Mouse (Mus musculus): ENCODE measurements at regions not wholly inside any gene's neighbourhood (a gene's known extent, or its start where the extent isn't known, plus 50 kb on each side); places are given as distances from the start of the nearest gene placed in this dataset.

DNA sequence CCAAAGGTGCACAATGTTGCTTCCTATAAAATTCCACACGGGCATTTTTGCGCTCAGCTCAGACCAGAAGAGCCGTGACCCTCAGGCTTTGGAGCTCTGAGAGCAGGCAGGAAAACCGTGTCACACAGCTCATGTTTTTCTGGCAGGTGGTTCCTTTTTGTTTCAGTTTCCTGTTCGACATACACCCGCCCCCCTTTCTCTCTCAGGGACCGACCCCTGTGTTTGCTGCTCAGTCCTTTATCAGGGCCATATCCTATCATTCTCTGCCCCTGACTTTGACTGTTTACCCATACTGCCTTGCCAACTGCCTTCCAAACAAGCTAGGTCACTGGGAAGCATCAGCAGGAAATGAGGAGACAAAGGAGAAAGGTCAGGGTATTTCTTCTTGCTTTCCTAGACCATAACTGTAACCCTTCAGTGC is 475.5 kb upstream of the Smim15 start:
- Histone ChIP-seq H3K9ac (ENCODE audit: insufficient read depth, low read depth, low read length, poor library complexity, severe bottlenecking) (no peak overlapping the region), H3K36me3 (ENCODE audit: control insufficient read depth, insufficient read depth, low read length, poor library complexity, severe bottlenecking) (no peaks in the 10 kb centered on the region), H3K27ac (ENCODE audit: insufficient read depth, low read depth, low read length, poor library complexity, severe bottlenecking) (no peak overlapping the region), H3K9me3 (ENCODE audit: control insufficient read depth, insufficient read depth, low read depth, low read length) (no peaks in the 10 kb centered on the region), H3K4me1 (ENCODE audit: control insufficient read depth in 2 of 2, insufficient read depth in 2 of 2, low read length in 2 of 2, poor library complexity in 1 of 2) (no peaks in the 10 kb centered on the region), H3K4me3 (ENCODE audit: insufficient read depth in 1 of 2, low read depth in 1 of 2, low read length in 2 of 2, poor library complexity in 1 of 2, severe bottlenecking in 1 of 2) (no peak overlapping the region)
- no peak for TF ChIP-seq CHD2 (IDR thresholded peaks at IDR 0.05; ENCODE audit: low read depth, low read length)
- TF ChIP-seq ZC3H11A (IDR thresholded peaks at IDR 0.05; ENCODE audit: borderline replicate concordance, low read depth, low read length) = no peak
- no peak for TF ChIP-seq ZNF384 (IDR thresholded peaks at IDR 0.05; ENCODE audit: low read depth, low read length)
- no peak for TF ChIP-seq HCFC1 (IDR thresholded peaks at IDR 0.05; ENCODE audit: borderline replicate concordance, insufficient read depth, low read length)
- no peak for TF ChIP-seq MAFK (IDR thresholded peaks at IDR 0.05; ENCODE audit: insufficient read depth, low read depth, low read length)
- in situ Hi-C loops (cut with MboI; ENCODE audit: low sequenced_read_pairs in 2 of 2, unreplicated experiment in 2 of 2) = no loop called here
- no peak for DNase-seq (ENCODE audit: low read depth, low spot score)

DNA sequence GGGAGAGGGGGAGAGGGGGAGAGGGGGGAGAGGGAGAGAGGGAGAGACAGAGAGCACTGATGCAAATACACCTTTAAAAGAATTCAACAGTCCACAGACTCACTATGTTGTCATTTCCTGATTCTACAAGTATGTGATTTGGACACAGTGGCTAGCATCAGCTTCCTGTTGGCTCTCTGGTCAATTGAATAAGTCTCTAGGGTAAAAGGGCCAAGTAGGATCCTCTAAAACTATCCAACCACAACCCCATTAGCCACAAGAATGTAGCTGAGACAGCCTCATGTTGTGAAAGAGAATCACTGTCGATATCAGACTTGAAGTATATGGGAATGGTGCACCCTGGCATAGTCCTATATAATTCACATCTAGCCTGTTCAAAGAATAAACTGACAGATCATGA is 481.8 kb upstream of the Smim15 start:
- Histone ChIP-seq H3K27ac (ENCODE audit: insufficient read depth, low read depth, low read length, poor library complexity, severe bottlenecking) (no peak overlapping the region), H3K9me3 (ENCODE audit: control insufficient read depth, insufficient read depth, low read depth, low read length) (no peaks in the 10 kb centered on the region), H3K4me3 (ENCODE audit: insufficient read depth in 1 of 2, low read depth in 1 of 2, low read length in 2 of 2, poor library complexity in 1 of 2, severe bottlenecking in 1 of 2) (no peak overlapping the region), H3K36me3 (ENCODE audit: control insufficient read depth, insufficient read depth, low read length, poor library complexity, severe bottlenecking) (no peaks in the 10 kb centered on the region), H3K9ac (ENCODE audit: insufficient read depth, low read depth, low read length, poor library complexity, severe bottlenecking) (no peak overlapping the region), H3K4me1 (ENCODE audit: control insufficient read depth in 2 of 2, insufficient read depth in 2 of 2, low read length in 2 of 2, poor library complexity in 1 of 2) (no peaks in the 10 kb centered on the region)
- in situ Hi-C loops (cut with MboI; ENCODE audit: low sequenced_read_pairs in 2 of 2, unreplicated experiment in 2 of 2) = no loop called here
- DNase-seq (ENCODE audit: low read depth, low spot score) = no peak
- TF ChIP-seq HCFC1 (IDR thresholded peaks at IDR 0.05; ENCODE audit: borderline replicate concordance, insufficient read depth, low read length) (no peak), ZNF384 (IDR thresholded peaks at IDR 0.05; ENCODE audit: low read depth, low read length) (no peak), CHD2 (IDR thresholded peaks at IDR 0.05; ENCODE audit: low read depth, low read length) (no peak), ZC3H11A (IDR thresholded peaks at IDR 0.05; ENCODE audit: borderline replicate concordance, low read depth, low read length) (no peak), MAFK (IDR thresholded peaks at IDR 0.05; ENCODE audit: insufficient read depth, low read depth, low read length) (no peak)

DNA sequence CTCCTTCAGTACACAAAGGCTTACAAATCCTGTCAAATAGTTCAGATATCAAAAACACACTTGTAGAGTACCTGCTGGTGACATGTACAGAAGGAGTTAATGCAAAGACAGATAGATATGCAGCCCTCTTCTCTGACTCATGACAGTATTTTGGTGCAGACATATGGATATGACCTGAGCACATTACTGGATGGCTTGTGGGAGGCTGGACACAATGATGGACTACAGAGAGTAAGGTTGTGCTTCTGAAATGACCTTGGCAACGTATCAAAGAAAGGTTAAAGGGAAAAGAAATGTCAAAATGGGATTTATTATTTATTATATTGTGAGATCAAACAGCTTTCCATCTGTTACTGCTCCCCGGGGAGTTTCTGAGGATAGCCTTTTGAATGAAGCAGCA is 482.7 kb upstream of the Smim15 start:
- no peak overlapping the region for H3K4me3 ChIP-seq (ENCODE audit: insufficient read depth in 1 of 2, low read depth in 1 of 2, low read length in 2 of 2, poor library complexity in 1 of 2, severe bottlenecking in 1 of 2)
- no peaks in the 10 kb centered on the region for H3K4me1 ChIP-seq (ENCODE audit: control insufficient read depth in 2 of 2, insufficient read depth in 2 of 2, low read length in 2 of 2, poor library complexity in 1 of 2)
- no peaks in the 10 kb centered on the region for H3K9me3 ChIP-seq (ENCODE audit: control insufficient read depth, insufficient read depth, low read depth, low read length)
- H3K9ac ChIP-seq (ENCODE audit: insufficient read depth, low read depth, low read length, poor library complexity, severe bottlenecking) = no peak overlapping the region
- DNase-seq (ENCODE audit: low read depth, low spot score) = no peak
- TF ChIP-seq ZC3H11A (IDR thresholded peaks at IDR 0.05; ENCODE audit: borderline replicate concordance, low read depth, low read length) = no peak
- no peak for TF ChIP-seq CHD2 (IDR thresholded peaks at IDR 0.05; ENCODE audit: low read depth, low read length)
- TF ChIP-seq MAFK (IDR thresholded peaks at IDR 0.05; ENCODE audit: insufficient read depth, low read depth, low read length) = no peak
- no peak for TF ChIP-seq ZNF384 (IDR thresholded peaks at IDR 0.05; ENCODE audit: low read depth, low read length)
- TF ChIP-seq HCFC1 (IDR thresholded peaks at IDR 0.05; ENCODE audit: borderline replicate concordance, insufficient read depth, low read length) = no peak
- no peaks in the 10 kb centered on the region for H3K36me3 ChIP-seq (ENCODE audit: control insufficient read depth, insufficient read depth, low read length, poor library complexity, severe bottlenecking)
- in situ Hi-C loops (cut with MboI; ENCODE audit: low sequenced_read_pairs in 2 of 2, unreplicated experiment in 2 of 2) = no loop called here
- H3K27ac ChIP-seq (ENCODE audit: insufficient read depth, low read depth, low read length, poor library complexity, severe bottlenecking) = no peak overlapping the region

DNA sequence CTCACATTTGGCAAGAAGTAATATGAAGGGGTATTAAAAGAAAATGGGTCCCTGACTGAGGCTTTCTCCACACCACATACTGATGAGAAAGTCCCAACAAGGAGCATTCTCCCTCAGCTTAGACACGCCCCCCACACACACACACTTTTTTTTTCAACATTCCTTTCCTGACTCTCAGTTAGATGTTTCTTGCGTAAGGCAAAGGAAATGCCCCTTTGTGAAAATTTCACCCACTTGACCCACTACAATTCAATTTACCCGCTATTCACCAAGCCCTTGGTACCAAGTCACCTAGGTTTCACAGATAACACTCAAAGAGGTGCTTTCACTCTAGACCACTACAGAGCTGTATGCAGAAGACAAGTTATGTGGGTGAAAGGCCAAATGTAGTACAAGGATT is 488.3 kb upstream of the Smim15 start:
- Histone ChIP-seq H3K4me3 (ENCODE audit: insufficient read depth in 1 of 2, low read depth in 1 of 2, low read length in 2 of 2, poor library complexity in 1 of 2, severe bottlenecking in 1 of 2) (no peak overlapping the region), H3K9ac (ENCODE audit: insufficient read depth, low read depth, low read length, poor library complexity, severe bottlenecking) (no peak overlapping the region), H3K36me3 (ENCODE audit: control insufficient read depth, insufficient read depth, low read length, poor library complexity, severe bottlenecking) (no peaks in the 10 kb centered on the region), H3K27ac (ENCODE audit: insufficient read depth, low read depth, low read length, poor library complexity, severe bottlenecking) (no peak overlapping the region), H3K4me1 (ENCODE audit: control insufficient read depth in 2 of 2, insufficient read depth in 2 of 2, low read length in 2 of 2, poor library complexity in 1 of 2) (no peaks in the 10 kb centered on the region), H3K9me3 (ENCODE audit: control insufficient read depth, insufficient read depth, low read depth, low read length) (no peaks in the 10 kb centered on the region)
- no peak for DNase-seq (ENCODE audit: low read depth, low spot score)
- TF ChIP-seq ZC3H11A (IDR thresholded peaks at IDR 0.05; ENCODE audit: borderline replicate concordance, low read depth, low read length) = no peak
- TF ChIP-seq MAFK (IDR thresholded peaks at IDR 0.05; ENCODE audit: insufficient read depth, low read depth, low read length) = no peak
- no peak for TF ChIP-seq ZNF384 (IDR thresholded peaks at IDR 0.05; ENCODE audit: low read depth, low read length)
- TF ChIP-seq CHD2 (IDR thresholded peaks at IDR 0.05; ENCODE audit: low read depth, low read length) = no peak
- no peak for TF ChIP-seq HCFC1 (IDR thresholded peaks at IDR 0.05; ENCODE audit: borderline replicate concordance, insufficient read depth, low read length)
- in situ Hi-C loops (cut with MboI; ENCODE audit: low sequenced_read_pairs in 2 of 2, unreplicated experiment in 2 of 2) = no loop called here

DNA sequence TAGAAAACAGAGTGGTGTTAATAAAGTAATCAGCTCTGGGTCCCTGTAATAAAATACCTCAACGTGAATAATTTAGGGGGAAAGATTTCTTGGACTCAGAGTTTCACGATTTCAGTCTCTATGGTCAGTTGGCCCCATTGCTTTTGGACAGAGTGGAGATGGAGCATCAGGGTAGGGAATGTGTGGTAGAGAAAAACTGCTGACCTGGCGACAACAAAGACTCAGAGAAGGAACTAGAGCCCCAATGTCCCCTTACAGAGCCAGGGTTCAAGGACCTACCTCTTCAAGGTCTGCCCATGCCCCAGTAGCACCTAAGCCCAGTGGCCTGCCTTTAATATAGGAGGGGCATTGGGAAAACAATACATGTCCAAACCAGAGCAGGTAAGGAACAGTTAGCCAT is 490.2 kb upstream of the Smim15 start:
- Histone ChIP-seq H3K4me1 (ENCODE audit: control insufficient read depth in 2 of 2, insufficient read depth in 2 of 2, low read length in 2 of 2, poor library complexity in 1 of 2) (no peaks in the 10 kb centered on the region), H3K27ac (ENCODE audit: insufficient read depth, low read depth, low read length, poor library complexity, severe bottlenecking) (no peak overlapping the region), H3K36me3 (ENCODE audit: control insufficient read depth, insufficient read depth, low read length, poor library complexity, severe bottlenecking) (no peaks in the 10 kb centered on the region), H3K9me3 (ENCODE audit: control insufficient read depth, insufficient read depth, low read depth, low read length) (no peaks in the 10 kb centered on the region), H3K4me3 (ENCODE audit: insufficient read depth in 1 of 2, low read depth in 1 of 2, low read length in 2 of 2, poor library complexity in 1 of 2, severe bottlenecking in 1 of 2) (no peak overlapping the region), H3K9ac (ENCODE audit: insufficient read depth, low read depth, low read length, poor library complexity, severe bottlenecking) (no peak overlapping the region)
- in situ Hi-C loops (cut with MboI; ENCODE audit: low sequenced_read_pairs in 2 of 2, unreplicated experiment in 2 of 2) = no loop called here
- no peak for DNase-seq (ENCODE audit: low read depth, low spot score)
- TF ChIP-seq ZNF384 (IDR thresholded peaks at IDR 0.05; ENCODE audit: low read depth, low read length) (no peak), MAFK (IDR thresholded peaks at IDR 0.05; ENCODE audit: insufficient read depth, low read depth, low read length) (peak; percentile 64)
